Mouse (Mus musculus) ES-Bruce4 (cell line): ENCODE data around the gene Pdzd2. TPM values are rescaled to one million over a fixed set of nuclear protein-coding genes. Genes with fewer than 3 reads are reported as not detected.
A peak's percentile ranks its signal among the peaks of the same experiment; 100 is the strongest.

Experiments
- H3K27ac ChIP-seq: 2 replicates; pipeline ENCODE4 v1.5.1; 2012; ENCODE audit warnings: low read length, inconsistent platforms; ENCODE audit not compliant: insufficient read depth
- H3K27me3 ChIP-seq: 2 replicates; pipeline ENCODE4 v1.6.1; 2012; ENCODE audit warnings: mild to moderate bottlenecking, low read length, inconsistent platforms; ENCODE audit not compliant: control insufficient read depth, poor library complexity, insufficient read depth, severe bottlenecking
- H3K36me3 ChIP-seq: 2 replicates; pipeline ENCODE4 v1.6.1; 2012; ENCODE audit warnings: inconsistent platforms, mild to moderate bottlenecking, low read length, moderate library complexity; ENCODE audit not compliant: control insufficient read depth, poor library complexity, insufficient read depth, severe bottlenecking
- H3K4me1 ChIP-seq: one replicate; pipeline ENCODE4 v1.8.1; 2011; ENCODE audit warnings: low read length; ENCODE audit not compliant: control insufficient read depth, insufficient read depth
- H3K4me3 ChIP-seq: 2 replicates; pipeline ENCODE4 v1.5.1; 2011; ENCODE audit warnings: low read depth, mild to moderate bottlenecking, low read length
- H3K9ac ChIP-seq: 2 replicates; pipeline ENCODE4 v1.6.1; 2012; ENCODE audit warnings: low read depth, mild to moderate bottlenecking, inconsistent platforms; ENCODE audit not compliant: poor library complexity, severe bottlenecking
- H3K9me3 ChIP-seq: replicated peaks from 2 replicates; pipeline ENCODE4 v1.6.1; 2012; ENCODE audit warnings: mild to moderate bottlenecking, low read length, inconsistent platforms; ENCODE audit not compliant: control insufficient read depth, poor library complexity, insufficient read depth, severe bottlenecking
- CTCF ChIP-seq: IDR thresholded peaks from one replicate; pipeline ENCODE4 v1.8.1; 2011; ENCODE audit warnings: low read depth, low read length
- EP300 ChIP-seq: IDR thresholded peaks from 2 replicates; pipeline ENCODE4 v1.6.1; 2011; ENCODE audit warnings: low read depth, low read length; ENCODE audit not compliant: insufficient read depth
- POLR2A ChIP-seq: IDR thresholded peaks from one replicate; pipeline ENCODE4 v1.8.1; 2011; ENCODE audit warnings: low read length; ENCODE audit not compliant: insufficient read depth
- polyA plus RNA-seq: library from polyadenylated mRNA; stranded (reverse); fragments of >200 nt; gene quantifications from 2 replicates; pipeline ENCODE4 v1.2.4, GENCODE M21; 2011; ENCODE audit warnings: low read depth; ENCODE audit not compliant: missing spikeins, insufficient read depth, insufficient read length

The Pdzd2 gene
- polyA plus RNA-seq, 1 experiment = 7.3 TPM

GRCm38 (mm10) chr15:12513526-12513925 lies 226.2 kb downstream of the Pdzd2 start:
- H3K9ac ChIP-seq = no peak overlapping the region
- H3K36me3 ChIP-seq = no peaks in the 10 kb centered on the region
- no peaks in the 10 kb centered on the region for H3K9me3 ChIP-seq
- H3K27me3 ChIP-seq = no peaks in the 10 kb centered on the region
- TF ChIP-seq POLR2A (no peak), CTCF (no peak), EP300 (no peak)
- H3K27ac ChIP-seq = no peak overlapping the region
- no peak overlapping the region for H3K4me3 ChIP-seq
- H3K4me1 ChIP-seq = no peaks in the 10 kb centered on the region

GRCm38 (mm10) chr15:12508765-12509377 lies 230.9 kb downstream of the Pdzd2 start:
- no peak overlapping the region for H3K27ac ChIP-seq
- H3K9me3 ChIP-seq = no peaks in the 10 kb centered on the region
- TF ChIP-seq POLR2A (no peak), CTCF (no peak), EP300 (no peak)

DNA sequence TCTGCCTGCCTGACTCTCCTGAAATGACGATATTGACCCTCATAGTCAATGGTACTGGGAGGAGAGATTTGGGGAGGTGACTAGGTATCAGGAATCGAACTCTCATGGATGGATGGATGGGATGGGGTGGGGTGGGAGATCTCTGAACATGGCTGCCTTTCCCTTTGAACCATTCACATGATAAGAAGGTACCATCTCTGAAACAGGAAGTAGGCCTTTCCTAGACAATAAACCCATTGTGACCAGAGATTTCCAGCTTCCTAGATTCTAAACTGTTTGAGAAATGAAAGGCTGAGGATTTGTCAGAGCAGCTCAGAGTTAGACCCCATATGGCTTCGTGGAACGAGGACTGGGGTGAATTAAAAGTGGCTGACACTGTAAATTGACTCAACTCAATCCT lies 232.2 kb downstream of the Pdzd2 start:
- H3K27ac ChIP-seq = no peak overlapping the region
- no peaks in the 10 kb centered on the region for H3K36me3 ChIP-seq
- H3K27me3 ChIP-seq = no peaks in the 10 kb centered on the region
- no peak overlapping the region for H3K4me3 ChIP-seq
- no peaks in the 10 kb centered on the region for H3K9me3 ChIP-seq
- H3K9ac ChIP-seq = no peak overlapping the region
- peaks cover 4% of the 10 kb centered on the region for H3K4me1 ChIP-seq
- TF ChIP-seq EP300 (no peak), POLR2A (no peak), CTCF (no peak)

More at GRCm38 (mm10) chr15:12508765-12509377, 230.9 kb downstream of the Pdzd2 start:
- peaks cover 4% of the 10 kb centered on the region for H3K4me1 ChIP-seq
- no peaks in the 10 kb centered on the region for H3K27me3 ChIP-seq
- H3K4me3 ChIP-seq = no peak overlapping the region
- H3K36me3 ChIP-seq = no peaks in the 10 kb centered on the region
- H3K9ac ChIP-seq = no peak overlapping the region

DNA sequence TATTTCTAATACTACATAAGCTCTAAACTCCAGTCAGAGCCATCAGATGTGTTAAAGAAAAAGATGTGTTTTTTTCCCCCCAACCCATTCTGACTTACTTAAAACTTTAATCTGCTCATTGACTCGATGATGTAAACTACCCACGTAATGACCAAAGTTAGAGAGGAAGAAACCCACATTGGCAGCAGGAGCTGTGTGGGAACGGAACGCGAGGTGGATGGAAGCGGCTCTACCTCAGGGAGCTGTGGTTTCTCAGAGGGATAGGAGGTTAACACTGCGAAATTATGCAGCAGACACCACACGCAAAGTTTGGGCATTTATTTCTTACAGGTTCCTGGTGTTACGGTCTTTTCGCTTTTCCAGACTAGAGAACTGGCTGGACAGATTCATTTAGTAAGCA lies 233.2 kb downstream of the Pdzd2 start:
- no peaks in the 10 kb centered on the region for H3K27me3 ChIP-seq
- TF ChIP-seq CTCF (no peak), EP300 (no peak), POLR2A (no peak)
- H3K4me3 ChIP-seq = no peak overlapping the region
- H3K4me1 ChIP-seq = peaks cover 4% of the 10 kb centered on the region
- no peaks in the 10 kb centered on the region for H3K9me3 ChIP-seq
- no peaks in the 10 kb centered on the region for H3K36me3 ChIP-seq
- no peak overlapping the region for H3K27ac ChIP-seq
- H3K9ac ChIP-seq = no peak overlapping the region

GRCm38 (mm10) chr15:12506085-12506484 lies 233.6 kb downstream of the Pdzd2 start:
- Histone ChIP-seq H3K27me3 (no peaks in the 10 kb centered on the region), H3K9me3 (no peaks in the 10 kb centered on the region), H3K27ac (no peak overlapping the region), H3K4me3 (no peak overlapping the region), H3K9ac (no peak overlapping the region), H3K36me3 (no peaks in the 10 kb centered on the region), H3K4me1 (peaks cover 4% of the 10 kb centered on the region)
- TF ChIP-seq POLR2A = no peak
- 0 out of 2 replicates have a peak, but pooled peaks have one; percentile 44 for TF ChIP-seq EP300

GRCm38 (mm10) chr15:12505556-12505955 lies 234.2 kb downstream of the Pdzd2 start:
- H3K27me3 ChIP-seq = no peaks in the 10 kb centered on the region
- H3K9ac ChIP-seq = no peak overlapping the region
- no peaks in the 10 kb centered on the region for H3K36me3 ChIP-seq
- H3K4me1 ChIP-seq = peaks cover 4% of the 10 kb centered on the region
- no peaks in the 10 kb centered on the region for H3K9me3 ChIP-seq
- no peak overlapping the region for H3K27ac ChIP-seq
- H3K4me3 ChIP-seq = no peak overlapping the region
- TF ChIP-seq POLR2A (no peak), EP300 (no peak), CTCF (no peak)

DNA sequence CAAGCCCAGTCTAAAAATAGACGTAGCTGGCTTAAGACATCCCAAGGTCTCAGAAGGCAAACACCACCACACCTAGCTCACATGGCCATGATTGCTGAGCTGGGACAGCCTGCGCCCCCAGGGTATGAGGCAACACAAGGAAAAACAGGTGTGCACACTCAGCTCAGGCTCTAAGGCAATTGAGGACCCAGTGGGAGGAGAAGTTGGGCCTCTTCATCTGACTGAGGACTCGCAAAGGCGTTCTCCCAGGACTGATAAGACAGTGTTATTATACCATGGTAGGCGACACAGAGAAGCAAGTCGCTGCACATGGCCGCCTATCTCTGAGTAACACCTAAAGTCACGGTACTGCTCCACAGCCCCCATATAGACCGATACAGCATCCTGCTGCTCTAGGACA lies 235.8 kb downstream of the Pdzd2 start:
- peaks cover 4% of the 10 kb centered on the region for H3K4me1 ChIP-seq
- no peak overlapping the region for H3K4me3 ChIP-seq
- H3K27me3 ChIP-seq = no peaks in the 10 kb centered on the region
- H3K36me3 ChIP-seq = no peaks in the 10 kb centered on the region
- H3K27ac ChIP-seq = no peak overlapping the region
- TF ChIP-seq EP300 (peak; percentile 91), POLR2A (no peak), CTCF (no peak)
- no peaks in the 10 kb centered on the region for H3K9me3 ChIP-seq
- H3K9ac ChIP-seq = no peak overlapping the region
